ENCODE assay signal across 24 mouse cellular contexts in the genomic region with DNA sequence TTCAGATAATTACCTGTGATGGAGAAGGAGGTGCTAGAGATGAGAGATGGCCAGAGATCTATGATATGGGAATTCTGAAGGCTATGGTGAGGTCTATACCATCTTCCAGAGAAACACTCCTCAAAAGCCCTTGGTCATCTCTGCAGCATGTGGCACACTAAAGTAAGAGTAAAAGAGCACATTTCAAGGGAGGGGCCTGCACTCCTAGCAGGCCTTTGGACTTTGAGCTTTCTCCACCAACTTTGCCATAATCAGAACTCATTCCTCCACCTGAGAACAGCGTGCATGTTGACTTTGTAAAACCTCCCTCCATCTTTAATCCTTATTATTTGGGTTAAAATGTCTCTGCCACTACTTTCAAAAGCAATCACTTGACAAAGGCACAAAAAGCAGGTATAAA.
"Had no signal": no experiment of that assay in that cellular context is flagged by ENCODE, and none has a peak within 500 bp of the region (broad histone marks: within the 10 kb centered on the region; RNA-seq: fewer than 3 reads in every experiment).

No protein-coding gene starts in this region.

- H3K9ac ChIP-seq: heart, embryonic 12.5 days; hindbrain, embryonic 12.5 days; hindbrain, embryonic 14.5 days; limb, embryonic 12.5 days had no signal

- H3K36me3 ChIP-seq: heart, embryonic 10.5 days; heart, embryonic 12.5 days; hindbrain, embryonic 10.5 days; hindbrain, embryonic 12.5 days; limb, embryonic 10.5 days; limb, embryonic 12.5 days had no signal

- H3K4me1 ChIP-seq: heart, embryonic 10.5 days; heart, embryonic 12.5 days; hindbrain, embryonic 10.5 days; hindbrain, embryonic 12.5 days; limb, embryonic 10.5 days; limb, embryonic 12.5 days had no signal

- H3K4me3 ChIP-seq: gastrocnemius, adult 2 months; heart, embryonic 10.5 days; heart, embryonic 12.5 days; hindbrain, embryonic 10.5 days; hindbrain, embryonic 12.5 days; layer of hippocampus, adult 2 months; left cerebral cortex, adult 2 months; limb, embryonic 10.5 days; limb, embryonic 12.5 days had no signal

- H3K27ac ChIP-seq: gastrocnemius, adult 2 months; heart, embryonic 10.5 days; hindbrain, embryonic 10.5 days; hindbrain, embryonic 12.5 days; hindbrain, embryonic 14.5 days; layer of hippocampus, adult 2 months; left cerebral cortex, adult 2 months; limb, embryonic 10.5 days; limb, embryonic 12.5 days had no signal

- ATAC-seq: forebrain, embryonic 16.5 days; hindbrain, embryonic 16.5 days; inflammation-experienced regulatory T-cells, adult 6 months had no signal

- H3K27me3 ChIP-seq: heart, embryonic 12.5 days; hindbrain, embryonic 12.5 days; limb, embryonic 12.5 days had no signal

- DNase-seq: gastrocnemius, adult 2 months; gastrocnemius, postnatal 10 days; gastrocnemius, postnatal 25 days; heart, postnatal 10 days; heart, postnatal 4 days; kidney, adult 18-20 months; kidney, adult 8-10 months; kidney, postnatal 10 days; kidney, postnatal 25 days; kidney, postnatal 4 days; liver had no signal

- H3K9me3 ChIP-seq: heart, embryonic 10.5 days; hindbrain, embryonic 10.5 days; hindbrain, embryonic 12.5 days; limb, embryonic 10.5 days; limb, embryonic 12.5 days had no signal

- H3K4me2 ChIP-seq: heart, embryonic 12.5 days; hindbrain, embryonic 12.5 days; hindbrain, embryonic 14.5 days; limb, embryonic 12.5 days; liver, embryonic 11.5 days had no signal
